Mouse (Mus musculus) T-cell, adult 66 days (primary cell): Measurements from ENCODE around the gene Nova2. TPM values are rescaled to one million over a fixed set of nuclear protein-coding genes. Genes with fewer than 3 reads are reported as not detected.

ENCODE experiments used
- total RNA-seq, 2 experiments: library from RNA; stranded (reverse); gene quantifications; 3 replicates in 1 of 2; 4 replicates in 1 of 2; pipeline ENCODE4 v1.2.4; 2023

Gene Nova2
- total RNA-seq = not detected

DNA sequence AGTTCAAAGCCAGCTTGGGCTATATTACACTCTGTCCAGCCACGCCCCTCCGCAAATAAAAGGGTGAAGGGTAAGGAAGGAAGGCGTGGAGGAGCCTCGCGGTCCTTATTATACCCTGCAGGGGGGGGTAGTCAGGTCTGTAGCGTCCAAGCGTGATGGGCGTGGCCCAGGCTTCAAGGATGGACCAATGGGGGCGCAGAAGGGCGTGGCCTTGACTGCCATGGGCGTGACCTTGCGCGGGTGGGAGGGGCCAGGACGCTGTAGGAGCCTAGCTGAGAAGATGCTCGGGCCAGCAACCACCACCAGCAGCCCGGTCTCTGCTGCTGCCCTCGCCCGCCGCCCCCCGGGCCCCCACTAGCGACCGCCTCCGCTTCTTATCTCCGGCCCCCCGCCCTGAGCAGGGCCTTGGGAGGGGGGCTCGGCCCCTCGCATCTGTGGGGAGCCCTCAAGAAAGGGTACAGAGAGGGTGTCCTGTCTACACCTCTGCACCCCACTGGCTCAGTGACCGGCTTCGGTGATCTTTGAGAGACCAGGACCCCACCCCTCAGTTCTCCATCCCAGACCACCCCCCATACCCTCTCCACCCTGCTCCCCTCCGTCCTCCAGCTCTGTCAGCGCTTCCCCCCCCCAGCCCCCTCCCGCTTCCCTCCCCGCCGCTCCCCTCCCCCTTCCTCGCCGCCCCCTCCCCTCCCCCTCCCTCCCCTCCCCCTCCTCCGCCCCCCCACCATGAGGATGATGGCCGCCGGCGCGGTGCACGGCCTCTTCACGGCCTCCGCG, at the start of gene Nova2:
Nova2 (plus strand) TSS at position 727 of the 777 bp plus-strand sequence.

GRCm38 (mm10) chr7:18910241-18910831, 15.4 kb upstream of the Nova2 start, which contains the start of gene Ccdc61:
Gene Ccdc61 (minus strand): TSS chr7:18910415.

GRCm38 (mm10) chr7:18987100-18987499, 61.4 kb downstream of the Nova2 start, which contains the start of gene Nanos2:
Gene Nanos2 (plus strand): TSS chr7:18987400.

GRCm38 (mm10) chr7:18990601-18991295, 65.1 kb downstream of the Nova2 start, which contains the start of gene Mypop:
Gene Mypop (plus strand): TSS chr7:18991245.

DNA sequence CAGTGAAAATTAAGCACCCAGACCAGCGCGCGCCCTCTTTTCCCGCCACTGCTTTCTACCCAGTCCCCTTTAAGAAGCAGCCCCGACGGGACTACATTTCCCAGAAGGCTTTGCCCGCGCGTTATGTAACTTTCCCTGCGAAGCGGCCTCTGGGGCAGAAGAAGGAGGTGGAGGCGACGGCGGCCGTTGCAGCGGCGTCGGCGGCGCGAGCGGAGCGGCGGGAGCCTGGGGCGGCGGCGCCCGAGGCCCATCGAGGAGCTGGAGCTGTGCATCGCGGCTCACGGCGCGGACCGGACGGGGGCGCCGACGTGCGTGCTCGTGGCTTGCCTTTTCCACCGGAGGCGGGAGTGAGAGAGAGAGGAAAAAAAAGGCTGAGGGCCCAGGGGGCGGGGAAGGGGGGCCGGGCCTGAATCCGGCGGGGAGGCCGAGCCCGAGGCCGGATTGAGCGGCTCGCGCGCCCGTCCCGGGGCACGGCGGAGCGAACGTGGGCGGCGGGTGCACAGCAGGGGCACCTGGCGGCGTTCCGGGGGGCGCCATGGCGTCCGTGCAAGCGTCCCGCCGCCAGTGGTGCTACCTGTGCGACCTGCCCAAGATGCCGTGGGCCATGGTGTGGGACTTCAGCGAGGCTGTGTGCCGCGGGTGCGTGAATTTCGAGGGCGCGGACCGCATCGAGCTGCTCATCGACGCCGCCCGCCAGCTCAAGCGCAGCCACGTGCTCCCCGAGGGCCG, 78.4 kb downstream of the Nova2 start, which contains the start of gene Irf2bp1:
Irf2bp1 (plus strand) TSS at position 143 of the 729 bp plus-strand sequence.

Other genes starting within 250 kb of the Nova2 start
- gene Psg20, start 239.7 kb upstream of the Nova2 start, total RNA-seq = not detected
- not detected for gene Psg22, start 207.8 kb upstream of the Nova2 start, total RNA-seq
- not detected for gene Psg19, start 127.4 kb upstream of the Nova2 start, total RNA-seq
- gene Psg17, start 104.3 kb upstream of the Nova2 start, total RNA-seq = not detected
- gene Mill2, start 85.9 kb upstream of the Nova2 start, total RNA-seq = under 1 TPM in 1 of 2 experiments, not detected in 1; 0.17 TPM
- 10 to 100 TPM in 1 of 2 experiments, 1 to 10 TPM in 1; 6.0 to 11.4 TPM for gene Pglyrp1, start 54.6 kb upstream of the Nova2 start, total RNA-seq
- 10 to 100 TPM; 19.0 to 30.0 TPM for gene Ccdc61, start 15.5 kb upstream of the Nova2 start, total RNA-seq
- gene Nanos2, start 61.5 kb downstream of the Nova2 start, total RNA-seq = not detected
- gene Mypop, start 65.4 kb downstream of the Nova2 start, total RNA-seq = 1 to 10 TPM; 1.0 to 1.6 TPM
- gene Irf2bp1, start 78.2 kb downstream of the Nova2 start, total RNA-seq = 10 to 100 TPM; 33.2 to 36.6 TPM
- gene Foxa3, start 97.7 kb downstream of the Nova2 start, total RNA-seq = not detected
- gene Sympk, start 98.5 kb downstream of the Nova2 start, total RNA-seq = 100 to 1,000 TPM; 112 to 115 TPM
- under 1 TPM; 0.47 to 0.70 TPM for gene Rsph6a, start 128.8 kb downstream of the Nova2 start, total RNA-seq
- gene Dmwd, start 150.3 kb downstream of the Nova2 start, total RNA-seq = 1 to 10 TPM; 1.2 TPM
- 1 to 10 TPM in 1 of 2 experiments, under 1 TPM in 1; 0.83 to 2.7 TPM for gene Dmpk, start 158.0 kb downstream of the Nova2 start, total RNA-seq
- gene Six5, start 168.7 kb downstream of the Nova2 start, total RNA-seq = under 1 TPM; 0.58 to 0.74 TPM
- gene Gm4969, start 192.5 kb downstream of the Nova2 start, total RNA-seq = not detected
- gene Fbxo46, start 194.0 kb downstream of the Nova2 start, total RNA-seq = 10 to 100 TPM; 25.7 to 28.5 TPM
- 10 to 100 TPM; 11.9 to 14.8 TPM for gene Qpctl, start 223.4 kb downstream of the Nova2 start, total RNA-seq
- gene Snrpd2, start 223.8 kb downstream of the Nova2 start, total RNA-seq = 10 to 100 TPM; 91.4 to 93.7 TPM
- gene Gipr, start 240.2 kb downstream of the Nova2 start, total RNA-seq = not detected